Mouse (Mus musculus) heart, postnatal 0 days (tissue): Measurements from ENCODE around the gene Tpcn1. TPM values are rescaled to one million over a fixed set of nuclear protein-coding genes. Genes with fewer than 3 reads are reported as not detected.

Experiments
- ATAC-seq: fragments of 200-750 bp; cut with Nextera tagmentation; 2 replicates; pipeline ENCODE4 v1.8.0; 2017; ENCODE audit warnings: low read depth, moderate number of reproducible peaks, moderate library complexity; ENCODE audit not compliant: insufficient read depth
- DNase-seq: peaks from one replicate; pipeline ENCODE4 v3.0.0-alpha.2; 2016; ENCODE audit warnings: low spot score
- H3K27ac ChIP-seq: fragments of 300-500 bp; sonication (generic); 2 replicates; pipeline ENCODE4 v1.5.1; 2014; ENCODE audit warnings: low read depth, mild to moderate bottlenecking
- H3K27me3 ChIP-seq: fragments of 300-500 bp; sonication (generic); 2 replicates; pipeline ENCODE4 v1.6.1; 2014; ENCODE audit warnings: low read length, mixed read lengths; ENCODE audit not compliant: control insufficient read depth, insufficient read depth
- H3K36me3 ChIP-seq: fragments of 300-500 bp; sonication (generic); replicated peaks from 2 replicates; pipeline ENCODE4 v1.6.1; 2014; ENCODE audit warnings: low read length, mixed read lengths; ENCODE audit not compliant: control insufficient read depth, insufficient read depth
- H3K4me1 ChIP-seq: fragments of 300-500 bp; sonication (generic); 2 replicates; pipeline ENCODE4 v1.6.1; 2014; ENCODE audit warnings: antibody characterized with exemption; ENCODE audit not compliant: control insufficient read depth, insufficient read depth
- H3K4me2 ChIP-seq: fragments of 300-500 bp; sonication (generic); 2 replicates; pipeline ENCODE4 v1.6.1; 2014; ENCODE audit warnings: low read depth, mild to moderate bottlenecking, low read length, moderate library complexity
- H3K4me3 ChIP-seq: fragments of 300-500 bp; sonication (generic); 2 replicates; pipeline ENCODE4 v1.5.1; 2014; ENCODE audit warnings: low read depth, low read length
- H3K9ac ChIP-seq: fragments of 300-500 bp; sonication (generic); replicated peaks from 2 replicates; pipeline ENCODE4 v1.6.1; 2014; ENCODE audit warnings: low read depth, low read length, mixed read lengths
- H3K9me3 ChIP-seq: fragments of 300-500 bp; sonication (generic); replicated peaks from 2 replicates; pipeline ENCODE4 v1.6.1; 2016; ENCODE audit warnings: low read length; ENCODE audit not compliant: control insufficient read depth
- CTCF ChIP-seq: IDR thresholded peaks from 2 replicates; pipeline ENCODE4 v1.5.1; 2016; ENCODE audit warnings: antibody characterized with exemption, control low read depth, low read depth
- EP300 ChIP-seq: IDR thresholded peaks from 2 replicates; pipeline ENCODE4 v1.6.1; 2016; ENCODE audit warnings: antibody characterized with exemption, low read depth
- WGBS: fragments of 180-500 bp; shearing (Covaris S2); extraction: QIAGEN DNeasy Blood & Tissue Kit; methylation state at CpG from one replicate; pipeline ENCODE4 v1.1.7; 2014; 5-methylcytosine and 5-hydroxymethylcytosine counted together
- polyA plus RNA-seq: library from polyadenylated mRNA; unstranded; fragments of >200 nt; fragmentation: Nextera tagmentation; extraction: Ambion mirVana; gene quantifications from 2 replicates; pipeline ENCODE4 v1.2.1, GENCODE M21; 2015
- total RNA-seq: library from RNA; depleted of rRNA; stranded (reverse); fragments of >200 nt; gene quantifications from 2 replicates; pipeline ENCODE4 v1.2.3, GENCODE M21; 2014; ENCODE audit warnings: low replicate concordance

Tpcn1 gene
- total and polyA plus RNA-seq, 2 experiments from 2014 or later: 11.5 to 15.8 TPM

GRCm38 (mm10) chr5:120555871-120556270, 32.6 kb downstream of the Tpcn1 start:
- Histone ChIP-seq H3K4me1 (no peaks in the 10 kb centered on the region), H3K4me2 (no peak overlapping the region), H3K4me3 (no peak overlapping the region), H3K36me3 (peaks cover 50% of the 10 kb centered on the region), H3K27ac (no peak overlapping the region), H3K9ac (no peak overlapping the region), H3K9me3 (no peaks in the 10 kb centered on the region), H3K27me3 (no peaks in the 10 kb centered on the region)
- TF ChIP-seq CTCF: no peak
- no peak for TF ChIP-seq EP300
- DNase-seq (no peak), ATAC-seq (no peak)
- WGBS: 89% methylated on average over 24 of the region's 24 CpGs

- H3K27ac ChIP-seq: no peak overlapping the region
- no peak overlapping the region for H3K4me3 ChIP-seq
- peaks cover 40% of the 10 kb centered on the region for H3K36me3 ChIP-seq
- WGBS: 92% methylated on average over 5 of the region's 5 CpGs
- H3K9me3 ChIP-seq: no peaks in the 10 kb centered on the region
- ATAC-seq (no peak), DNase-seq (no peak)
- no peak overlapping the region for H3K9ac ChIP-seq
- H3K27me3 ChIP-seq: no peaks in the 10 kb centered on the region
- H3K4me2 ChIP-seq: no peak overlapping the region
- H3K4me1 ChIP-seq: no peaks in the 10 kb centered on the region
- TF ChIP-seq CTCF (no peak), EP300 (no peak)
Measured at GRCm38 (mm10) chr5:120550673-120551072, 37.8 kb downstream of the Tpcn1 start.

GRCm38 (mm10) chr5:120550137-120550536, 38.3 kb downstream of the Tpcn1 start:
- Histone ChIP-seq H3K4me2 (no peak overlapping the region), H3K9ac (no peak overlapping the region), H3K4me3 (no peak overlapping the region), H3K27ac (no peak overlapping the region), H3K36me3 (peaks cover 37% of the 10 kb centered on the region), H3K9me3 (no peaks in the 10 kb centered on the region), H3K4me1 (no peaks in the 10 kb centered on the region), H3K27me3 (no peaks in the 10 kb centered on the region)
- ATAC-seq (no peak), DNase-seq (no peak)
- 44% methylated on average over 5 of the region's 5 CpGs for WGBS
- TF ChIP-seq CTCF: no peak
- TF ChIP-seq EP300: no peak

GRCm38 (mm10) chr5:120548236-120548850, 40.1 kb downstream of the Tpcn1 start:
- ATAC-seq: no peak
- H3K4me1 ChIP-seq: no peaks in the 10 kb centered on the region
- H3K9me3 ChIP-seq: no peaks in the 10 kb centered on the region
- no peak overlapping the region for H3K27ac ChIP-seq
- TF ChIP-seq CTCF (no peak), EP300 (no peak)
- H3K36me3 ChIP-seq: peaks cover 31% of the 10 kb centered on the region
- no peak overlapping the region for H3K4me3 ChIP-seq
- no peak overlapping the region for H3K4me2 ChIP-seq
- DNase-seq: no peak
- WGBS: 75% methylated on average over 11 of the region's 11 CpGs
- H3K27me3 ChIP-seq: no peaks in the 10 kb centered on the region
- no peak overlapping the region for H3K9ac ChIP-seq

GRCm38 (mm10) chr5:120536632-120537031, 51.8 kb downstream of the Tpcn1 start:
- Histone ChIP-seq H3K36me3 (peaks cover 41% of the 10 kb centered on the region), H3K4me3 (no peak overlapping the region), H3K27me3 (no peaks in the 10 kb centered on the region), H3K27ac (no peak overlapping the region), H3K9me3 (no peaks in the 10 kb centered on the region), H3K9ac (no peak overlapping the region), H3K4me1 (0 out of 2 replicates have a peak, but pooled peaks cover 10% of the 10 kb centered on the region), H3K4me2 (no peak overlapping the region)
- no peak for ATAC-seq
- DNase-seq: no peak
- no peak for TF ChIP-seq EP300
- no peak for TF ChIP-seq CTCF
- 83% methylated on average over 5 of the region's 5 CpGs for WGBS

GRCm38 (mm10) chr5:120536046-120536445, 52.4 kb downstream of the Tpcn1 start:
- H3K4me1 ChIP-seq: 0 out of 2 replicates have a peak, but pooled peaks cover 10% of the 10 kb centered on the region
- ATAC-seq: peak; percentile 41; the same call in 1 of the 2 replicates
- no peak for DNase-seq
- 68% methylated on average over 13 of the region's 13 CpGs for WGBS
- no peak for TF ChIP-seq CTCF
- no peak for TF ChIP-seq EP300
- H3K27ac ChIP-seq: 0 out of 2 replicates have a peak overlapping the region, but pooled peaks have one; percentile 25
- H3K4me3 ChIP-seq: no peak overlapping the region
- H3K27me3 ChIP-seq: no peaks in the 10 kb centered on the region
- no peak overlapping the region for H3K9ac ChIP-seq
- H3K4me2 ChIP-seq: no peak overlapping the region
- H3K36me3 ChIP-seq: peaks cover 41% of the 10 kb centered on the region
- no peaks in the 10 kb centered on the region for H3K9me3 ChIP-seq
